Mouse (Mus musculus) ES-E14 (cell line): ENCODE measurements at regions not wholly inside any gene's neighbourhood (a gene's known extent, or its start where the extent isn't known, plus 50 kb on each side); places are given as distances from the start of the nearest gene placed in this dataset.

ENCODE experiments used
- CHD2 ChIP-seq: IDR thresholded peaks from 2 replicates; pipeline ENCODE4 v1.6.1; 2014; ENCODE audit warnings: mild to moderate bottlenecking, low read depth, low read length, inconsistent platforms
- HCFC1 ChIP-seq: IDR thresholded peaks from 2 replicates; pipeline ENCODE4 v1.6.1; 2012; ENCODE audit warnings: low read length, inconsistent platforms, borderline replicate concordance; ENCODE audit not compliant: insufficient read depth
- ZC3H11A ChIP-seq: IDR thresholded peaks from 2 replicates; pipeline ENCODE4 v1.6.1; 2012; ENCODE audit warnings: low read depth, mild to moderate bottlenecking, inconsistent platforms, low read length, borderline replicate concordance

DNA sequence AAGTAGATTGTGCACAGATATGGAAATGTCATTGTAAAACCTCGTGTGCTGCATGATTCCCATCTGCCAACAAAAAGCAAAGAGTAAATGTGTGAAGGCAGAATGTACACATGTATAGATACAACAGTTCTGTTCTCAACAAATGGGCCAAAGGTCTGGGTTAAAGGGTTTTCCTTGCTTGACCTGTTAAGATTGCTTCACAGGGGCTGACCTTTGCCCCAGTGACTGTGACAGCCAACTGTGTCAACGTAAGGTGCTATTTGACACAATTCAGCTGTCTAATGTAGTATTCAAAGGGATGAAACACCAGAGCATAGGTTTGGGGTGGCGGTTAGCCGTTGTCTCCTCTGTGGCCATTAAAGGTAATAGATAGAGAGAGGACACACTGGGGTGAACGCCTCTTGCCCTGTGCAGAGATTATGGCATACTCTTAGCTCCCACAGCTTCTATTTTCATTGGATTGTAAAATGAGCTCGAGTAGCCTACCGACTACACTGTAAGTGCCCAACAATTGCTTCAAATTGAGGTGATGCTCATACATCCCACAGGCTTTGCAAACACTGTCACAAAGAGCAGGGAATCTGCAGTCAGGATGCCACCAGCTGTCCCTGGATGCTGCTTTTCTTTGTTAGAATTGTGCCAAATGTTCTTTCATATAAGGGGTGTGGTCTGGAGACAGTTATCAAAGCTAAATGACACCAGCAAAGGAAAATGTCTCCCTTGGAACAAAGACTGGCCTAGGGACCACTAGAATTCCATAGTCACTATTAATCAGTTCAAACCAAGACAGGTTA is 513.0 kb upstream of the Gulo start:
- TF ChIP-seq ZC3H11A (no peak), HCFC1 (no peak), CHD2 (no peak)
